Mouse (Mus musculus) embryonic facial prominence, embryonic 13.5 days (tissue): Measurements from ENCODE around the gene 4932438H23Rik. TPM values are rescaled to one million over a fixed set of nuclear protein-coding genes. Genes with fewer than 3 reads are reported as not detected.
A peak's percentile ranks its signal among the peaks of the same experiment; 100 is the strongest.

Experiments
- ATAC-seq: fragments of 200-750 bp; cut with Nextera tagmentation; 2 replicates; pipeline ENCODE4 v1.8.0; 2017; ENCODE audit warnings: low read depth; ENCODE audit not compliant: insufficient number of reproducible peaks, insufficient read depth, low FRiP score, low TSS enrichment
- H3K27ac ChIP-seq: fragments of 300-500 bp; sonication (generic); 2 replicates; pipeline ENCODE4 v1.5.1; 2015; ENCODE audit warnings: moderate library complexity, mild to moderate bottlenecking, inconsistent platforms
- H3K27me3 ChIP-seq: fragments of 300-500 bp; sonication (generic); 2 replicates; pipeline ENCODE4 v1.6.1; 2015; ENCODE audit warnings: mild to moderate bottlenecking, inconsistent platforms
- H3K36me3 ChIP-seq: fragments of 300-500 bp; sonication (generic); 2 replicates; pipeline ENCODE4 v1.6.1; 2015; ENCODE audit warnings: mild to moderate bottlenecking, inconsistent platforms
- H3K4me1 ChIP-seq: fragments of 300-500 bp; sonication (generic); 2 replicates; pipeline ENCODE4 v1.6.1; 2015; ENCODE audit warnings: inconsistent platforms
- H3K4me2 ChIP-seq: fragments of 300-500 bp; sonication (generic); 2 replicates; pipeline ENCODE4 v1.6.1; 2015; ENCODE audit warnings: moderate library complexity, mild to moderate bottlenecking, inconsistent platforms
- H3K4me3 ChIP-seq: fragments of 300-500 bp; sonication (generic); 2 replicates; pipeline ENCODE4 v1.5.1; 2015; ENCODE audit warnings: mild to moderate bottlenecking, inconsistent platforms
- H3K9ac ChIP-seq: fragments of 300-500 bp; sonication (generic); 2 replicates; pipeline ENCODE4 v1.6.1; 2015; ENCODE audit warnings: mild to moderate bottlenecking, inconsistent platforms
- H3K9me3 ChIP-seq: fragments of 300-500 bp; sonication (generic); 2 replicates; pipeline ENCODE4 v1.6.1; 2016; ENCODE audit warnings: inconsistent platforms
- WGBS: fragments of 180-500 bp; shearing (Covaris S2); methylation state at CpG from one replicate; pipeline ENCODE4 v1.1.7; 2015; ENCODE audit warnings: mixed read lengths; 5-methylcytosine and 5-hydroxymethylcytosine counted together
- polyA plus RNA-seq: library from polyadenylated mRNA; unstranded; fragments of >200 nt; fragmentation: Nextera tagmentation; extraction: Ambion mirVana; gene quantifications from 2 replicates; pipeline ENCODE4 v1.2.1, GENCODE M21; 2015

4932438H23Rik gene
- polyA plus RNA-seq, 1 experiment from 2014 or later = not detected

DNA sequence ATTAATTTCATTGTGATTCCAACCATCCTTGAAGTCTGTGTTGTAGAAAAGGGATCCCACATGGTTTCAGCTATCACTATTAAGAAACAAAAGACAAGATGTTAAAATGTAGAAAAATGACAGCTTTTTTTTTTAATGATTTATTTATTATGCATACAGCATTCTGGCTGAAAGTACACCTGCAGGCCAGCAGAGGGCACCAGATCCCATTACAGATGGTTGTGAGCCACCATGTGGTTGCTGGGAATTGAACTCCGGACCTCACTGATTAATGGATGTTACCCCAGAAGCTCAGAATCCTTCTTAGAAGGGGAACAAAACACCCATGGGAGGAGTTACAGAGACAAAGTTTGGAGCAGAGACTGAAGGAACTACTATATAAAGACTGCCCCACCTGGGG lies 71.5 kb downstream of the 4932438H23Rik start:
- Histone ChIP-seq H3K36me3 (peaks cover 95% of the 10 kb centered on the region), H3K9me3 (0 out of 2 replicates have a peak, but pooled peaks cover 3% of the 10 kb centered on the region), H3K4me3 (no peak overlapping the region), H3K27ac (no peak overlapping the region), H3K4me2 (no peak overlapping the region), H3K9ac (no peak overlapping the region), H3K4me1 (no peaks in the 10 kb centered on the region), H3K27me3 (no peaks in the 10 kb centered on the region)
- WGBS = 81% methylated on average over 1 of the region's 1 CpGs
- no peak for ATAC-seq

DNA sequence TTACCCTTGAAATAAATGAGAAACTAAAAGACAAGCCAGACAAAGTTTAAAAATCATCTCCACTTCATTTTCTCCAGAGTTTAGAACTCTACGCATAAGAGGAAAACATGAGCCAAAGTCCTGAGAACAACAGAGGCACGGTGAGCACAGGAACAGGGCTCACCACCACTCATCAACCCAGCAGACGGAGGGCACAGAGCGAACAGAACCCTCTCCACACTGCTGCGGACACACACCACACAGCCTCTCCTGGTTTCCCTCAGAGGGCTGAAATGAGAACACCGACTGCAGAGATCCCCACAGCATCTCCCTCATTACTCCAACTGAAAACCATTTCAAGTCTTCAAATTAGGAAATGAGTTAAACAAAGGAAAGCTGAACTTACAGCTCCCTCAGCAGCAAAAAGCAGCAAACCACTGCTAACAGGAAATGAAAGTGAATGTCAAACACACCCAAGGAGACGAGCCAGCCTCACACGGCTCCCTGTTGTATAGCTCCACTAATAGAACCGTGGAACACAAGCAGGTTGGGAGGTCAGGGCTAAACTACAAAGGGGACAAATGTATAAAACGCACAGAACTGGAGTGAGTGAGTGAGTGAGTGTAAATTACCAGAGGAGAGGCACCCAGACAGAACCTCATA lies 74.0 kb downstream of the 4932438H23Rik start:
- Histone ChIP-seq H3K9ac (no peak overlapping the region), H3K27ac (no peak overlapping the region), H3K4me3 (no peak overlapping the region), H3K4me2 (no peak overlapping the region), H3K27me3 (no peaks in the 10 kb centered on the region), H3K36me3 (peaks cover 89% of the 10 kb centered on the region), H3K4me1 (no peaks in the 10 kb centered on the region), H3K9me3 (0 out of 2 replicates have a peak, but pooled peaks cover 3% of the 10 kb centered on the region)
- no peak for ATAC-seq
- 91% methylated on average over 10 of the region's 10 CpGs for WGBS

DNA sequence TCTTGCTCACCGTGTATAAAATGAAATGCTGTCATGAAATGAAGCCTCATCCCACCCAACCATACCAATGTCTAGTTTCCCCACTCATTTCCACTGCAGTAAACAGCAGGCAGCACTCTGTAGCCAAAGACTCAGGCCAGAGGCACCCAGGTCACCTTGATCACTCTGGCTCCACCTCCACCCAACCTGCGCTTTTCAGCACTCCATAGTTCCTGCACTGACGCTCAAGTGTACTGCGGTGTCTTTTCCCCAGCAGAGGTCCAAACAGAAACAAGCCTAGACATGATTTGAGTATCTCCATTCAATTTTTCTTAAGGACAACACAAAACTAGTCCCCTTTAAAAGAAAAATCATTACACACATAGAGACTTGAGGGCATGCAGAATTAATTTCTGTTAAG lies 75.4 kb downstream of the 4932438H23Rik start:
- WGBS = 94% methylated on average over 4 of the region's 4 CpGs

DNA sequence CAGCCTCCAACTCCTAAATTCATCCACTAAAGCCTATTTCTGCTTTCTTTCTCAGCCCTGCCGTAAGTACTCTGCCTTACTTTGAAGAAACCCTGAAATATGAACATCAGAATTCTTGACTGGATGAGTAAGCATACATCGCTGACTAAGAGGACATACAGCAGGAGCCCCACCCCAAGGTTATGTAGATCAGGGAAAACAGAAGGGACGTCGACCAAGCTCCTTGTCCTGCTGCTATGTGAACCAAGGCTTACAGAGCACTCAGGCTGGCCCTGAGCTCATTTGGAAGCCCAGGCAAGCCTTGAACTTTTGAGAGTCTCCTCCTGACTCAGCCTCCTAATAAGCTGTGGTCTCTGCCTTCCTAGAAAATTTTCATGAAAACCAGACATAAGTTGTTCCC lies 79.2 kb downstream of the 4932438H23Rik start:
- no peaks in the 10 kb centered on the region for H3K27me3 ChIP-seq
- 86% methylated on average over 4 of the region's 4 CpGs for WGBS
- H3K27ac ChIP-seq = no peak overlapping the region
- no peak overlapping the region for H3K4me3 ChIP-seq
- peaks cover 62% of the 10 kb centered on the region for H3K36me3 ChIP-seq
- H3K4me1 ChIP-seq = peaks cover 10% of the 10 kb centered on the region
- H3K9ac ChIP-seq = no peak overlapping the region
- H3K4me2 ChIP-seq = no peak overlapping the region
- H3K9me3 ChIP-seq = no peaks in the 10 kb centered on the region
- no peak for ATAC-seq

More for the DNA sequence above, 75.4 kb downstream of the 4932438H23Rik start:
- no peak for ATAC-seq
- no peaks in the 10 kb centered on the region for H3K4me1 ChIP-seq
- no peak overlapping the region for H3K4me3 ChIP-seq
- H3K4me2 ChIP-seq = no peak overlapping the region
- no peak overlapping the region for H3K9ac ChIP-seq
- H3K36me3 ChIP-seq = peaks cover 87% of the 10 kb centered on the region
- no peak overlapping the region for H3K27ac ChIP-seq
- H3K27me3 ChIP-seq = no peaks in the 10 kb centered on the region
- H3K9me3 ChIP-seq = 0 out of 2 replicates have a peak, but pooled peaks cover 3% of the 10 kb centered on the region

DNA sequence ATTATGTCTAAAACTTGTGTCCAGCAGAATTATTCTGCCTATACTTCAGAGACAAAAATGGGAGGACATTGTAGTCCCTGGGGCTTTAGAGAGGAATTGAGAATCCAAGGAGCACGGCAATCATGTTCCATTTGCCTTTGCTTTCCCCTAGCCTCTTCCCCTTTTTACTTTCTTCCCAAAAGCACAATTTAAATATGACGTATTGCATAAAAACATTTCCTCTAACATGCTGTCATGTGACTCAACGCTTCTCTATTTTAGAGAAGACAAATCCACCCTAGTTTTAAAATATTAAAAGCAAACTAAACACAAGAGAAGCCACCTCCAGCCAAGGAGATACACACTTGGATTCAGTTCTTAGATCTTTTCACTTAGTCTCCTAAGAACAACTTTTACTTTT lies 83.1 kb downstream of the 4932438H23Rik start:
- H3K36me3 ChIP-seq = peaks cover 25% of the 10 kb centered on the region
- no peaks in the 10 kb centered on the region for H3K27me3 ChIP-seq
- peak overlapping the region; percentile 91 for H3K4me3 ChIP-seq
- no peak for ATAC-seq
- H3K9me3 ChIP-seq = no peaks in the 10 kb centered on the region
- H3K27ac ChIP-seq = peak overlapping the region; percentile 91
- H3K9ac ChIP-seq = peak overlapping the region; percentile 86
- 30% methylated on average over 3 of the region's 3 CpGs for WGBS
- peak overlapping the region; percentile 75 for H3K4me2 ChIP-seq
- H3K4me1 ChIP-seq = peaks cover 16% of the 10 kb centered on the region

DNA sequence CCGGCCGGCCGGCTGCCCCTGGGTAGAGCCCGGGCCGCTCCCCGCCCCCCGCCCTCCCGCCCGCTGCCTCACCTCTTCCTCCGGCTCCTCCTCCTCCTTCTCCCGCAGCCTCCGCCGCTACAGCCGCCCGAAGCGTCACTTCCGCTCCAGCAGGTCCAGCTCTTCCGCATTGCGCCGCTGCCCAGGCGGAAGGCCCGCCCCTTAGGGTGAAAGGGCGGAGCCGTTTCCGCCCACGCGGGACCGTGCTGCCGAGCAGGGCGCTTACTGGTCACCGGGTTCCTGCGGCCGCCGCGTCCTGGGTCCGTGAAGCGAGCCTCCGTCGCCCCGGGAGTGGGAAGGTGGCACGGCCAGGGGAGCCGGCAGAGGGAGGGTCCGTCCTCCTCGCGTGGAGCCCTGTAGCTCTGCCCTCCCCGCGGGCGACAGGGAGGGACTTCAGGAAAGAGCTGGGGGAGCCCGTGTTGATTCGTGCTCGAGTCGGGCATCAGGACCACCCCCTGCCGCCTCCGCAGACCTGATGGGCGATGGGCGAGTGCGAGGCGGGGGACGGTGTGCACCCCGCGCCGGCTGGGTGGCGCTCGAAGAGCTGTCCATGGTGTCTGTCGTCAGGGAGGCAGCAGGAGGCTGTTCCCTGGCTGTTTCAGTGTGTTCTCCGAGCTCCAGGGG lies 83.8 kb downstream of the 4932438H23Rik start, which contains the start of gene Synj1:
Synj1 (minus strand) TSS at position 288 of the 663 bp plus-strand sequence.
- peak within 1 kb of the TSS; percentile 75 for H3K4me2 ChIP-seq
- H3K36me3 ChIP-seq = peaks cover 22% of the 10 kb centered on the region
- peak within 1 kb of the TSS; percentile 91 for H3K4me3 ChIP-seq
- no peaks in the 10 kb centered on the region for H3K27me3 ChIP-seq
- no peaks in the 10 kb centered on the region for H3K9me3 ChIP-seq
- H3K27ac ChIP-seq = peak within 1 kb of the TSS; percentile 91
- under 1% methylated on average over 54 of the region's 66 CpGs for WGBS
- peak within 1 kb of the TSS; percentile 86 for H3K9ac ChIP-seq
- H3K4me1 ChIP-seq = peaks cover 16% of the 10 kb centered on the region
- ATAC-seq = peak; percentile 93

DNA sequence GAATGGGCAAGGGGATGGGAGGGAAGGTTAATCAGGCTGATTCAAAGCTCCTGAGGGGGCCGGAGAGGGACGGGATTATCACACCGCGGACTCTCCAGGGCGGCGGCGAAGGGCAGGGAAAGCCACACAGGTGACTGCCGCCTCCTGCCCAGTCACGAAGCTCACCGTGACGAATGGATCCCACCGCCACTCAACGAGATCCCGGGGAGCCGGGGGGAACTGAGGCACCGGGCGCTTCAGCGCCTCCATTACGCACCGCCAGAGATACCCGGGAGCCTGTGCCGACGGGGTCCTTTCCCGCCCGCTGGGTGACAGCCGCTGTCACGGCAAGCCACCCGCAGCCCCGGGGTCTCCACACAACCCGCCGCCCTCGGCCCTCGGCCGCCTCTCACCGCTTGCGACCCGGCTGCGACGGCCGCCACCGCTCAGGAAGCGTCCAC lies 84.3 kb downstream of the 4932438H23Rik start:
- 0 out of 2 replicates have a peak, but pooled peaks have one; percentile 43 for ATAC-seq
- Histone ChIP-seq H3K4me1 (peaks cover 16% of the 10 kb centered on the region), H3K36me3 (peaks cover 16% of the 10 kb centered on the region), H3K9me3 (no peaks in the 10 kb centered on the region), H3K27me3 (no peaks in the 10 kb centered on the region), H3K4me2 (peak overlapping the region; percentile 75), H3K4me3 (peak overlapping the region; percentile 91), H3K27ac (peak overlapping the region; percentile 91), H3K9ac (peak overlapping the region; percentile 86)
- WGBS = 1% methylated on average over 32 of the region's 42 CpGs

DNA sequence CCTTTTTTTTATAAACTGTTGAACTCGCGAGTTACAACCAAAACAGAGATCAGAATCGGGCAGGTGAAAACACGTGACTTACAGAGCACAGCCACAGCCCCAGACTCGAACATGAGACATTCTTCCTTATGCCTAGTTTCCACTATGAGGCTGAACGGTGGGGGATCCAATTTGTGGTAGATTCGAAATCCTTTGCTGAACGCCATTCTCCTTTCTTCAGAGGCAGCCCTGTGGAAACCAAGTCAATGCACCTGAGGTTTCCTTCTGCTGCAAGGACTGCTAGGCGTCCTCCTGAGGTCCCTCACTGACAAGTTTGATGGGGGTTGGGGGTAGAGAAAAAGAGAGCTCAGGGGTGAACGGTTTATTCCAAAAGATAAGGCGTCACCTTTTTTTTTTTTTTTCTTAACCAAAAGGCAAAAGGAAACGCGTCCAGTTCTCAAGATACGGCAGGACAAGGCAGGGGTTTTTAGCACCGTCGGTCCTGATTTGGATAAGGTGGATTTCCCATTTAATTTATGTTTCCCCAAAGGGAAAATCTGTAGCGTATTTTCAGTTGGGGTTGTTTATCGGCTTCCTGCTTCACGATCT lies 84.9 kb downstream of the 4932438H23Rik start:
- whole genome bisulfite sequencing = under 1% methylated on average over 19 of the region's 19 CpGs
- H3K4me1 ChIP-seq = peaks cover 16% of the 10 kb centered on the region
- H3K27ac ChIP-seq = no peak overlapping the region

DNA sequence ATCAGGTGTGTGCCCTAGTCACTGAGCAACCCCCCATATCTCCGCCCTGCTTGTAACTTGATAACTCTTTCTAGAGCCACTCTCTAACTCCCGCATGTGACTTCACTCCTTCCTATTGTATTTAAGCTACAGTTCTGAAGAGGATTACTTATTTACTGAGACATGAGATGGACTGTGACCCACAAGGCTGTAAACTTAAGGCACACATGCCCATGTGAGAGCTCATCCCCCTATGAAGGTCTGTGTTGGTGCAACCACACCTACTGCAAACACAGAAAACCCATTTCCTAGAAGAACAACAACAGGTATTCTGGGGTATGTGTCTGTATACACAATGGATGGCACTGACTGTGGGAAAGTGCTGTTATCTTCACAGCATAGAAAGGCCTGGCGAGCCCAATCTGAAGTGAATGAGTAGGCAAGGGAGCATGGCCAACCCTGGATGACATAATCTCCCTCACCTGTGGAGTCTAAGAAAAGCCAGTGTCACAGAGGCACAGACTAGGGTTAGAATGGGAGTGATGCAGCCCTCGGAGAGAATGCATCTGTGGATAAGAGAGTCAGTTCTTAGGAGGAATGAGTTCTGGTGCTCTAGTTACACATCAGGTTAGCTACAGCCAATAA lies 89.9 kb downstream of the 4932438H23Rik start:
- 74% methylated on average over 4 of the region's 4 CpGs for WGBS
- no peak overlapping the region for H3K9ac ChIP-seq
- peaks cover 5% of the 10 kb centered on the region for H3K4me1 ChIP-seq
- H3K36me3 ChIP-seq = no peaks in the 10 kb centered on the region
- ATAC-seq = no peak
- no peaks in the 10 kb centered on the region for H3K27me3 ChIP-seq
- H3K4me2 ChIP-seq = no peak overlapping the region
- no peak overlapping the region for H3K27ac ChIP-seq
- no peak overlapping the region for H3K4me3 ChIP-seq
- no peaks in the 10 kb centered on the region for H3K9me3 ChIP-seq

More for the DNA sequence above, 84.9 kb downstream of the 4932438H23Rik start:
- no peak for ATAC-seq
- no peaks in the 10 kb centered on the region for H3K27me3 ChIP-seq
- peak overlapping the region; percentile 86 for H3K9ac ChIP-seq
- peak overlapping the region; percentile 91 for H3K4me3 ChIP-seq
- H3K9me3 ChIP-seq = no peaks in the 10 kb centered on the region
- peaks cover 11% of the 10 kb centered on the region for H3K36me3 ChIP-seq
- peak overlapping the region; percentile 75 for H3K4me2 ChIP-seq
